Mouse (Mus musculus) MEL (cell line): ENCODE results near the gene Crebbp. TPM values are rescaled to one million over a fixed set of nuclear protein-coding genes. Genes with fewer than 3 reads are reported as not detected.
A peak's percentile ranks its signal among the peaks of the same experiment; 100 is the strongest.

Source experiments
- DNase-seq: peaks from one replicate; pipeline ENCODE4 v3.0.0; 2011; ENCODE audit warnings: low read depth, low spot score
- H3K27ac ChIP-seq: 2 replicates; pipeline ENCODE4 v1.5.1; 2012; ENCODE audit warnings: low read depth, mild to moderate bottlenecking, control low read depth, low read length, moderate library complexity; ENCODE audit not compliant: control insufficient read depth
- H3K27me3 ChIP-seq, 2 experiments: fragments of 150-350 bp in 1 of 2; sonication (generic) in 1 of 2; 2 replicates each; pipeline ENCODE4 v1.6.1; 2012; ENCODE audit warnings: low read length in 2 of 2, mild to moderate bottlenecking in 2 of 2, improper control_type of control experiment in 1 of 2, moderate library complexity in 1 of 2; ENCODE audit not compliant: insufficient read depth in 2 of 2, control insufficient read depth in 1 of 2
- H3K36me3 ChIP-seq, 2 experiments: 2 replicates each; pipeline ENCODE4 v1.6.1; 2012 to 2014; ENCODE audit warnings: low read length in 2 of 2, improper control_type of control experiment in 1 of 2, inconsistent platforms in 1 of 2, mild to moderate bottlenecking in 1 of 2; ENCODE audit not compliant: insufficient read depth in 2 of 2, control insufficient read depth in 1 of 2
- H3K4me1 ChIP-seq, 2 experiments: fragments of 150-350 bp in 1 of 2; sonication (generic) in 1 of 2; 2 replicates each; pipeline ENCODE4 v1.6.1; 2012; ENCODE audit warnings: low read length in 2 of 2, improper control_type of control experiment in 1 of 2, mild to moderate bottlenecking in 1 of 2; ENCODE audit not compliant: insufficient read depth in 2 of 2, control insufficient read depth in 1 of 2
- H3K4me3 ChIP-seq, 2 experiments: fragments of 150-350 bp in 1 of 2; sonication (generic) in 1 of 2; 2 replicates each; pipeline ENCODE4 v1.5.1; 2012; ENCODE audit warnings: low read depth in 2 of 2, low read length in 2 of 2, mild to moderate bottlenecking in 2 of 2, moderate library complexity in 2 of 2, control low read depth in 1 of 2, improper control_type of control experiment in 1 of 2; ENCODE audit not compliant: control insufficient read depth in 1 of 2, insufficient read depth in 1 of 2
- H3K79me2 ChIP-seq: 2 replicates; pipeline ENCODE4 v1.6.1; 2012; ENCODE audit warnings: mild to moderate bottlenecking, low read length, moderate library complexity; ENCODE audit not compliant: control insufficient read depth, poor library complexity, insufficient read depth
- H3K9ac ChIP-seq: 2 replicates; pipeline ENCODE4 v1.6.1; 2012; ENCODE audit warnings: low read depth, mild to moderate bottlenecking, control low read depth, low read length, moderate library complexity; ENCODE audit not compliant: control insufficient read depth, poor library complexity, severe bottlenecking
- H3K9me3 ChIP-seq: fragments of 150-350 bp; sonication (generic); replicated peaks from 2 replicates; pipeline ENCODE4 v1.6.1; 2012; ENCODE audit warnings: mild to moderate bottlenecking, low read length, improper control_type of control experiment, moderate library complexity; ENCODE audit not compliant: insufficient read depth
- CHD1 ChIP-seq: IDR thresholded peaks from 2 replicates; pipeline ENCODE4 v1.6.1; 2012; ENCODE audit warnings: low read depth, mild to moderate bottlenecking, inconsistent platforms, low read length, improper control_type of control experiment
- EP300 ChIP-seq, 2 experiments: IDR thresholded peaks; 2 replicates each; pipeline ENCODE4 v1.6.1; 2011; ENCODE audit warnings: improper control_type of control experiment in 2 of 2, low read length in 2 of 2, low read depth in 1 of 2, mild to moderate bottlenecking in 1 of 2
- ETS1 ChIP-seq: IDR thresholded peaks from 2 replicates; pipeline ENCODE4 v1.6.1; 2012; ENCODE audit warnings: low read depth, mild to moderate bottlenecking, inconsistent platforms, low read length, improper control_type of control experiment, moderate library complexity
- GATA1 ChIP-seq: IDR thresholded peaks from 2 replicates; pipeline ENCODE4 v1.6.1; 2011; ENCODE audit warnings: low read depth, low read length, improper control_type of control experiment
- KAT2A ChIP-seq: conservative IDR thresholded peaks from 2 replicates; pipeline ENCODE4 v1.6.1; 2012; ENCODE audit warnings: low read depth, low read length, improper control_type of control experiment, inconsistent platforms
- MAFK ChIP-seq: IDR thresholded peaks from 2 replicates; pipeline ENCODE4 v1.6.1; 2011; ENCODE audit warnings: low read depth, mild to moderate bottlenecking, low read length, improper control_type of control experiment, borderline replicate concordance
- MAX ChIP-seq: IDR thresholded peaks from 2 replicates; pipeline ENCODE4 v1.6.1; 2011; ENCODE audit warnings: low read length, improper control_type of control experiment
- MEF2A ChIP-seq: IDR thresholded peaks from 2 replicates; pipeline ENCODE4 v1.6.1; 2014; ENCODE audit warnings: low read depth, mild to moderate bottlenecking, inconsistent platforms, low read length, improper control_type of control experiment; ENCODE audit not compliant: poor library complexity, insufficient replicate concordance, severe bottlenecking; ENCODE audit errors: extremely low read depth
- MYB ChIP-seq: IDR thresholded peaks from 2 replicates; pipeline ENCODE4 v1.6.1; 2011; ENCODE audit warnings: mild to moderate bottlenecking, low read depth, low read length, improper control_type of control experiment
- NELFE ChIP-seq: IDR thresholded peaks from 2 replicates; pipeline ENCODE4 v1.6.1; 2011; ENCODE audit warnings: low read depth, low read length, improper control_type of control experiment
- NRF1 ChIP-seq: IDR thresholded peaks from 2 replicates; pipeline ENCODE4 v1.6.1; 2014; ENCODE audit warnings: low read depth, mild to moderate bottlenecking, inconsistent platforms, low read length, improper control_type of control experiment, moderate library complexity; ENCODE audit not compliant: poor library complexity, insufficient read depth, severe bottlenecking
- POLR2AphosphoS2 ChIP-seq: IDR thresholded peaks from 2 replicates; pipeline ENCODE4 v1.6.1; 2011; ENCODE audit warnings: low read length, improper control_type of control experiment
- POLR2AphosphoS5 ChIP-seq: IDR thresholded peaks from 2 replicates; pipeline ENCODE4 v1.6.1; 2012; ENCODE audit warnings: low read depth, borderline replicate concordance, mild to moderate bottlenecking, inconsistent platforms, low read length, moderate library complexity, mixed read lengths
- RCOR1 ChIP-seq: IDR thresholded peaks from 2 replicates; pipeline ENCODE4 v1.6.1; 2012; ENCODE audit warnings: low read depth, mild to moderate bottlenecking, inconsistent platforms, low read length, improper control_type of control experiment
- SIN3A ChIP-seq: IDR thresholded peaks from 2 replicates; pipeline ENCODE4 v1.6.1; 2012; ENCODE audit warnings: low read length, improper control_type of control experiment, inconsistent platforms
- SMC3 ChIP-seq: IDR thresholded peaks from 2 replicates; pipeline ENCODE4 v1.6.1; 2011; ENCODE audit warnings: low read depth, low read length, improper control_type of control experiment
- ZKSCAN1 ChIP-seq: IDR thresholded peaks from 2 replicates; pipeline ENCODE4 v1.6.1; 2012; ENCODE audit warnings: low read depth, mild to moderate bottlenecking, inconsistent platforms, low read length, improper control_type of control experiment, moderate library complexity
- polyA plus RNA-seq, 2 experiments: library from polyadenylated mRNA; stranded (reverse) in 1 of 2; unstranded in 1 of 2; fragments of >175 nt in 1 of 2; fragments of >200 nt in 1 of 2; gene quantifications; 2 replicates each; pipeline versions ENCODE4 v1.2.1 to v1.2.4; 2012; ENCODE audit warnings: low replicate concordance in 2 of 2, low read depth in 1 of 2; ENCODE audit not compliant: insufficient read length in 2 of 2, insufficient read depth in 1 of 2, missing spikeins in 1 of 2
- total RNA-seq: library from RNA; depleted of rRNA; stranded (reverse); fragments of 300-350 nt; gene quantifications from 2 replicates; pipeline ENCODE4 v1.2.3, GENCODE M21; 2012

Gene Crebbp
- total and polyA plus RNA-seq, 3 experiments, result 4.7 to 145 (median 7.0) TPM

GRCm38 (mm10) chr16:4036807-4037206 is 177.0 kb downstream of the Crebbp start, which contains the start of gene Dnase1:
Dnase1 (plus strand) TSS chr16:4036942.
- Histone ChIP-seq H3K4me3 (no peak within 1 kb of the TSS), H3K9me3 (no peaks in the 10 kb centered on the region), H3K79me2 (no peaks in the 10 kb centered on the region), H3K4me1 (peaks cover 12 to 32% of the 10 kb centered on the region in 2 experiments), H3K36me3 (peaks cover 0 to 24% of the 10 kb centered on the region in 2 experiments; a peak in 2 of 4 replicates), H3K27me3 (no peaks in the 10 kb centered on the region), H3K27ac (no peak within 1 kb of the TSS), H3K9ac (no peak within 1 kb of the TSS)
- TF ChIP-seq POLR2AphosphoS2, result peak; percentile 14; the same call in 1 of the 2 replicates
- TF ChIP-seq ETS1, result no peak
- no peak for DNase-seq

- Histone ChIP-seq H3K9me3 (no peaks in the 10 kb centered on the region), H3K9ac (no peak overlapping the region), H3K79me2 (no peaks in the 10 kb centered on the region), H3K27ac (no peak overlapping the region), H3K27me3 (no peaks in the 10 kb centered on the region), H3K4me3 (no peak overlapping the region), H3K4me1 (peaks cover 12 to 32% of the 10 kb centered on the region in 2 experiments)
- no peak for DNase-seq
- no peak for TF ChIP-seq MYB
- no peak for TF ChIP-seq NELFE
- TF ChIP-seq MAFK, result no peak
- TF ChIP-seq GATA1, result no peak
- no peak for TF ChIP-seq MEF2A
- TF ChIP-seq SIN3A, result no peak
- no peak; the same call in 1 of the 2 replicates for TF ChIP-seq POLR2AphosphoS2
- no peak for TF ChIP-seq ZKSCAN1
- TF ChIP-seq POLR2AphosphoS5, result no peak
- no peak for TF ChIP-seq EP300 (IDR thresholded peaks at IDR 0.05; ENCODE audit: low read depth in 1 of 2, low read length in 2 of 2)
- TF ChIP-seq NRF1, result no peak
- TF ChIP-seq SMC3, result no peak
- no peak for TF ChIP-seq MAX
- no peak for TF ChIP-seq ETS1
- no peak for TF ChIP-seq KAT2A
- no peak for TF ChIP-seq RCOR1
- TF ChIP-seq CHD1, result no peak
- TF ChIP-seq, all 39 proteins: peak for 0
- H3K36me3 ChIP-seq, result peaks cover 0 to 24% of the 10 kb centered on the region in 2 experiments; a peak in 2 of 4 replicates
Measured at GRCm38 (mm10) chr16:4035575-4035974, 178.2 kb downstream of the Crebbp start.
